Mouse (Mus musculus) lung, adult 2 months (tissue): ENCODE measurements around the gene Umodl1.

Source experiments
- CTCF ChIP-seq: fragments of 200-500 bp; IDR thresholded peaks from 2 replicates; pipeline ENCODE4 v1.5.1; 2011; ENCODE audit warnings: mild to moderate bottlenecking, low read length, control low read depth; ENCODE audit not compliant: insufficient read depth
- POLR2A ChIP-seq: fragments of 200-500 bp; IDR thresholded peaks from 2 replicates; pipeline ENCODE4 v1.6.1; 2011; ENCODE audit warnings: low read depth, mild to moderate bottlenecking, control low read depth, low read length, borderline replicate concordance; ENCODE audit errors: extremely low read depth

DNA sequence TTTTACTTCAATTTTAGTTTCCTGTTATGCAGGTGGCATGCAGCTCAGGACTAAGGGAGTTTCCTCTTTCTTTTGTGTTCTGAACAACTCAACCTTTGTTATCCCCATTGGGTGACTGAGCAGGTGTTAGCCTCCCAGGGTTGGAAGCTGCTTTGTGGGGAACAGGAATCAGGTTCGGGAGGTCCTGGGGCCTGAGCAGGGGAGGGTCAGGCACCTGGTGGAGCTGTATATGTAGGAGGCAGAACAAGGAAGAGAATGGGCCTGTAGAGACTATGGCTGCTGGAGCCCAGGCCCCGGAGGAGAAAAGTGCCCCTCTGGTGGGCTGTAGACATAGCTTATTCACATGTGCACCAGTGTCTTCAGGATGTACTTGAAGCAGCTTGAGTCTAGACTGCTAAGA lies 78.8 kb downstream of the Umodl1 start:
- no peak for TF ChIP-seq CTCF
- no peak for TF ChIP-seq POLR2A
